ENCODE assay signal across 8 mouse cellular contexts in the genomic region with DNA sequence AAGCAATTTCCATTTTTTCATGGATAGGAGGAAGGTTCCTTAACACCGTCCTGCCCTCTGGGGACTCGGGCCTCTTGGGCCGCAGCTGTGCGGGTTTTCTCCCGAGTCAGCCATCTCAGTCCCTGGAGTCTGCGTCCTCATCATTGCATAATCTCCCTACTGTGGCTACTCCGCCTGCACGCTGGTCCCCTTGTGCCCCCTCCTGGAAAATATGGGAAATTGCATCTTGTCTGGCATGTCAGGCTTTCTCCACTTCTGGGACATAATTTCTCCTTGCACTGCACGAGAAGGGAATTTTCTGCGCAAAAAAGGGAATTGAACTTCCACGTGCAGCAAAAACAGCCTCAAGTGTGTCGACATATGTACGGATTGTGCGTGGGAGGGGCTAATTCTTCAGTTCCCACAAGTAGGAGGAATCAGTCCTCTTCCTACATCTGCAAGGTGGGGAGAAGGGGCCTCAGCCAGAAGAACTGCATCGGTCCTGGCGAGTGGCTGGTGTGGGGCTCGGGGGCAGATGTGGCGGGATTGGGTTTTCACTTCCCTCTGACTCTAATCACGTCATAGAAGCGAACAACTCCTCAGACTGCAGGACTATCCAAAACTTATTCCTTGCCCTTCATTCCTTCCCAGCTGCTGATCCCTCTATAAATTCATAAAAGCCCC.
DNase-seq lines count a peak whose midpoint lies in the region; ATAC-seq lines count a peak whose summit lies in the region.

No protein-coding gene starts in this region.

- H3K4me3 ChIP-seq in forebrain, embryonic 15.5 days, result peak overlapping the region; percentile 30
- H3K4me3 ChIP-seq in neural tube, embryonic 14.5 days (ENCODE audit: low read depth, low read length), result no peak overlapping the region; the same call in 1 of the 2 replicates

- H3K36me3 ChIP-seq in forebrain, embryonic 15.5 days, result no peaks in the 10 kb centered on the region
- H3K36me3 ChIP-seq in neural tube, embryonic 14.5 days (ENCODE audit: control insufficient read depth, insufficient read depth, low read length), result no peaks in the 10 kb centered on the region

- no peak overlapping the region for H3K27ac ChIP-seq in forebrain, embryonic 15.5 days (replicated peaks)
- H3K27ac ChIP-seq in neural tube, embryonic 14.5 days (ENCODE audit: low read depth, low read length), result no peak overlapping the region

- no peaks in the 10 kb centered on the region for H3K9me3 ChIP-seq in forebrain, embryonic 15.5 days
- no peaks in the 10 kb centered on the region for H3K9me3 ChIP-seq in neural tube, embryonic 14.5 days (ENCODE audit: control insufficient read depth, low read length)

- peak; percentile 95 for ATAC-seq in cerebellum, adult (ENCODE audit: insufficient number of reproducible peaks, low FRiP score, low TSS enrichment)
- ATAC-seq in forebrain, embryonic 15.5 days (replicated peaks), result peak; percentile 98
- peak; percentile 97 for ATAC-seq in neural tube, embryonic 14.5 days (ENCODE audit: low read depth)

- intact Hi-C loops in heart, postnatal 25 days (cut with DNase I), result loop anchor here (5.0 kb wide), 2 partner anchors 509 to 529 kb away; no protein-coding TSS in a partner anchor

- H3K4me2 ChIP-seq in forebrain, embryonic 15.5 days (replicated peaks), result peak overlapping the region; percentile 51
- peak overlapping the region; percentile 40; the same call in 1 of the 2 replicates for H3K4me2 ChIP-seq in neural tube, embryonic 14.5 days (ENCODE audit: low read depth, low read length)

- H3K4me1 ChIP-seq in forebrain, embryonic 15.5 days, result peaks cover 12% of the 10 kb centered on the region
- H3K4me1 ChIP-seq in neural tube, embryonic 14.5 days (ENCODE audit: control insufficient read depth, insufficient read depth, low read length), result 0 out of 2 replicates have a peak, but pooled peaks cover 3% of the 10 kb centered on the region

- H3K9ac ChIP-seq in forebrain, embryonic 15.5 days (replicated peaks), result no peak overlapping the region
- no peak overlapping the region for H3K9ac ChIP-seq in neural tube, embryonic 14.5 days (replicated peaks; ENCODE audit: low read depth, low read length)

- peak; percentile 60 for DNase-seq in ES-CJ7 (ENCODE audit: low read depth, low spot score)
- DNase-seq in heart, postnatal 25 days (ENCODE audit: low spot score), result peak; percentile 46
- DNase-seq in layer of hippocampus, adult 18-20 months (ENCODE audit: low spot score in 2 of 2), result peak; percentile 75 to 89
- DNase-seq in lung, adult 18-20 months, result peak; percentile 56 to 71
- DNase-seq in thymus, postnatal 10 days (ENCODE audit: low spot score in 2 of 2), result peak; percentile 3 to 39

- 11% methylated on average over 20 of the region's 20 CpGs for WGBS in forebrain, embryonic 15.5 days
- WGBS in neural tube, embryonic 14.5 days, result 5% methylated on average over 20 of the region's 20 CpGs

- H3K27me3 ChIP-seq in forebrain, embryonic 15.5 days, result no peaks in the 10 kb centered on the region
- no peaks in the 10 kb centered on the region for H3K27me3 ChIP-seq in neural tube, embryonic 14.5 days (ENCODE audit: control insufficient read depth, insufficient read depth, low read length)

Comparison
In these comparisons a context has a peak if more than half of its experiments do, and no peak if none do; other contexts are left out.
1. DNase-seq: peak in every context shown above with its lines; median percentile 82 in layer of hippocampus, adult 18-20 months; 64 in lung, adult 18-20 months; 60 in ES-CJ7; 46 in heart, postnatal 25 days; 21 in thymus, postnatal 10 days.